Mouse (Mus musculus) kidney, embryonic 14.5 days (tissue): ENCODE data around the gene Fam171a1. TPM values are rescaled to one million over a fixed set of nuclear protein-coding genes. Genes with fewer than 3 reads are reported as not detected.

Source experiments
- ATAC-seq: fragments of 200-750 bp; cut with Nextera tagmentation; 2 replicates; pipeline ENCODE4 v1.8.0; 2017; ENCODE audit warnings: moderate number of reproducible peaks, mild to moderate bottlenecking, moderate TSS enrichment, moderate library complexity; ENCODE audit not compliant: low FRiP score, low TSS enrichment
- H3K27ac ChIP-seq: fragments of 300-500 bp; sonication (generic); 2 replicates; pipeline ENCODE4 v1.5.1; 2014; ENCODE audit warnings: low read depth, mild to moderate bottlenecking, low read length, moderate library complexity, mixed read lengths
- H3K27me3 ChIP-seq: fragments of 300-500 bp; sonication (generic); 2 replicates; pipeline ENCODE4 v1.6.1; 2014; ENCODE audit warnings: mild to moderate bottlenecking, low read length; ENCODE audit not compliant: control insufficient read depth, insufficient read depth
- H3K36me3 ChIP-seq: fragments of 300-500 bp; sonication (generic); 2 replicates; pipeline ENCODE4 v1.6.1; 2014; ENCODE audit warnings: low read length, mixed read lengths; ENCODE audit not compliant: control insufficient read depth, insufficient read depth
- H3K4me1 ChIP-seq: fragments of 300-500 bp; sonication (generic); 2 replicates; pipeline ENCODE4 v1.6.1; 2014; ENCODE audit warnings: low read length, mixed read lengths; ENCODE audit not compliant: control insufficient read depth, insufficient read depth
- H3K4me2 ChIP-seq: fragments of 300-500 bp; sonication (generic); replicated peaks from 2 replicates; pipeline ENCODE4 v1.6.1; 2014; ENCODE audit warnings: low read depth, mild to moderate bottlenecking, low read length
- H3K4me3 ChIP-seq: fragments of 300-500 bp; sonication (generic); 2 replicates; pipeline ENCODE4 v1.5.1; 2014; ENCODE audit warnings: mild to moderate bottlenecking, low read length
- H3K9ac ChIP-seq: fragments of 300-500 bp; sonication (generic); 2 replicates; pipeline ENCODE4 v1.6.1; 2014; ENCODE audit warnings: low read depth, mild to moderate bottlenecking, low read length, moderate library complexity
- H3K9me3 ChIP-seq: fragments of 300-500 bp; sonication (generic); 2 replicates; pipeline ENCODE4 v1.6.1; 2016; ENCODE audit warnings: low read length; ENCODE audit not compliant: control insufficient read depth
- WGBS: fragments of 180-500 bp; shearing (Covaris S2); extraction: QIAGEN DNeasy Blood & Tissue Kit; methylation state at CpG from one replicate; pipeline ENCODE4 v1.1.7; 2014; 5-methylcytosine and 5-hydroxymethylcytosine counted together
- polyA plus RNA-seq: library from polyadenylated mRNA; unstranded; fragments of >200 nt; fragmentation: Nextera tagmentation; extraction: Ambion mirVana; gene quantifications from 2 replicates; pipeline ENCODE4 v1.2.1, GENCODE M21; 2014

Gene Fam171a1
- polyA plus RNA-seq, 1 experiment from 2014 or later = 55.7 TPM

GRCm38 (mm10) chr2:3108431-3108830, 5.6 kb upstream of the Fam171a1 start:
- WGBS = 86% methylated on average over 3 of the region's 3 CpGs
- Histone ChIP-seq H3K27me3 (no peaks in the 10 kb centered on the region; the same call in 1 of the 2 replicates), H3K4me3 (no peak overlapping the region), H3K4me2 (no peak overlapping the region), H3K9me3 (no peaks in the 10 kb centered on the region), H3K9ac (no peak overlapping the region), H3K4me1 (no peaks in the 10 kb centered on the region), H3K27ac (no peak overlapping the region), H3K36me3 (no peaks in the 10 kb centered on the region)
- no peak for ATAC-seq

GRCm38 (mm10) chr2:3108834-3109233, 5.2 kb upstream of the Fam171a1 start:
- Histone ChIP-seq H3K9ac (no peak overlapping the region), H3K36me3 (no peaks in the 10 kb centered on the region), H3K4me1 (no peaks in the 10 kb centered on the region), H3K27me3 (no peaks in the 10 kb centered on the region; the same call in 1 of the 2 replicates), H3K4me3 (no peak overlapping the region), H3K4me2 (no peak overlapping the region), H3K27ac (no peak overlapping the region), H3K9me3 (no peaks in the 10 kb centered on the region)
- WGBS = 64% methylated on average over 1 of the region's 1 CpGs
- ATAC-seq = no peak

GRCm38 (mm10) chr2:3117855-3118202, 3.8 kb downstream of the Fam171a1 start:
- Histone ChIP-seq H3K9ac (no peak overlapping the region), H3K4me3 (peak overlapping the region; percentile 89), H3K9me3 (no peaks in the 10 kb centered on the region), H3K36me3 (no peaks in the 10 kb centered on the region), H3K27ac (no peak overlapping the region), H3K4me1 (peaks cover 20% of the 10 kb centered on the region; the same call in 1 of the 2 replicates), H3K4me2 (peak overlapping the region; percentile 22; the same call in 1 of the 2 replicates), H3K27me3 (no peaks in the 10 kb centered on the region)
- ATAC-seq = no peak
- WGBS = 33% methylated on average over 2 of the region's 2 CpGs

GRCm38 (mm10) chr2:3118203-3118941, 4.3 kb downstream of the Fam171a1 start:
- H3K4me2 ChIP-seq = peak overlapping the region; percentile 57
- ATAC-seq = peak; percentile 95
- H3K9ac ChIP-seq = peak overlapping the region; percentile 91
- WGBS = 1% methylated on average over 58 of the region's 93 CpGs
- peaks cover 20% of the 10 kb centered on the region; the same call in 1 of the 2 replicates for H3K4me1 ChIP-seq
- H3K27me3 ChIP-seq = no peaks in the 10 kb centered on the region
- H3K36me3 ChIP-seq = no peaks in the 10 kb centered on the region
- peak overlapping the region; percentile 95 for H3K27ac ChIP-seq
- H3K4me3 ChIP-seq = peak overlapping the region; percentile 89
- no peaks in the 10 kb centered on the region for H3K9me3 ChIP-seq

GRCm38 (mm10) chr2:3118969-3119368, 4.9 kb downstream of the Fam171a1 start:
- Histone ChIP-seq H3K9ac (peak overlapping the region; percentile 91), H3K36me3 (no peaks in the 10 kb centered on the region), H3K27ac (peak overlapping the region; percentile 95), H3K9me3 (no peaks in the 10 kb centered on the region), H3K27me3 (no peaks in the 10 kb centered on the region), H3K4me2 (peak overlapping the region; percentile 57), H3K4me3 (peak overlapping the region; percentile 89), H3K4me1 (peaks cover 20% of the 10 kb centered on the region; the same call in 1 of the 2 replicates)
- ATAC-seq = peak; percentile 32; the same call in 1 of the 2 replicates
- 0% methylated on average over 11 of the region's 16 CpGs for WGBS

- Histone ChIP-seq H3K4me2 (peak overlapping the region; percentile 57), H3K27ac (no peak overlapping the region), H3K9me3 (no peaks in the 10 kb centered on the region), H3K9ac (peak overlapping the region; percentile 91), H3K27me3 (no peaks in the 10 kb centered on the region), H3K4me3 (peak overlapping the region; percentile 89), H3K36me3 (no peaks in the 10 kb centered on the region), H3K4me1 (peaks cover 20% of the 10 kb centered on the region; the same call in 1 of the 2 replicates)
- no peak for ATAC-seq
- 17% methylated on average over 4 of the region's 4 CpGs for WGBS
Observed at GRCm38 (mm10) chr2:3119371-3119935, 5.4 kb downstream of the Fam171a1 start.

GRCm38 (mm10) chr2:3122571-3122970, 8.5 kb downstream of the Fam171a1 start:
- Histone ChIP-seq H3K9ac (no peak overlapping the region), H3K9me3 (no peaks in the 10 kb centered on the region), H3K36me3 (no peaks in the 10 kb centered on the region), H3K4me1 (peaks cover 21% of the 10 kb centered on the region; the same call in 1 of the 2 replicates), H3K27me3 (no peaks in the 10 kb centered on the region), H3K4me3 (no peak overlapping the region), H3K4me2 (no peak overlapping the region), H3K27ac (no peak overlapping the region)
- ATAC-seq = no peak
- 67% methylated on average over 4 of the region's 4 CpGs for WGBS

GRCm38 (mm10) chr2:3127256-3127883, 13.3 kb downstream of the Fam171a1 start:
- no peaks in the 10 kb centered on the region for H3K27me3 ChIP-seq
- WGBS = 83% methylated on average over 4 of the region's 4 CpGs
- no peak overlapping the region for H3K4me3 ChIP-seq
- no peak for ATAC-seq
- no peak overlapping the region for H3K27ac ChIP-seq
- H3K9ac ChIP-seq = no peak overlapping the region
- no peaks in the 10 kb centered on the region for H3K9me3 ChIP-seq
- H3K36me3 ChIP-seq = no peaks in the 10 kb centered on the region
- peaks cover 18% of the 10 kb centered on the region for H3K4me1 ChIP-seq
- H3K4me2 ChIP-seq = no peak overlapping the region
